Mouse (Mus musculus) 416B (cell line): ENCODE results near the gene Dgkz.

Experiments
- DNase-seq: peaks from one replicate; pipeline ENCODE4 v3.0.0; 2011; ENCODE audit warnings: low read depth

The Dgkz gene

GRCm38 (mm10) chr2:91959544-91960410 is 15.9 kb downstream of the Dgkz start:
- no peak for DNase-seq

DNA sequence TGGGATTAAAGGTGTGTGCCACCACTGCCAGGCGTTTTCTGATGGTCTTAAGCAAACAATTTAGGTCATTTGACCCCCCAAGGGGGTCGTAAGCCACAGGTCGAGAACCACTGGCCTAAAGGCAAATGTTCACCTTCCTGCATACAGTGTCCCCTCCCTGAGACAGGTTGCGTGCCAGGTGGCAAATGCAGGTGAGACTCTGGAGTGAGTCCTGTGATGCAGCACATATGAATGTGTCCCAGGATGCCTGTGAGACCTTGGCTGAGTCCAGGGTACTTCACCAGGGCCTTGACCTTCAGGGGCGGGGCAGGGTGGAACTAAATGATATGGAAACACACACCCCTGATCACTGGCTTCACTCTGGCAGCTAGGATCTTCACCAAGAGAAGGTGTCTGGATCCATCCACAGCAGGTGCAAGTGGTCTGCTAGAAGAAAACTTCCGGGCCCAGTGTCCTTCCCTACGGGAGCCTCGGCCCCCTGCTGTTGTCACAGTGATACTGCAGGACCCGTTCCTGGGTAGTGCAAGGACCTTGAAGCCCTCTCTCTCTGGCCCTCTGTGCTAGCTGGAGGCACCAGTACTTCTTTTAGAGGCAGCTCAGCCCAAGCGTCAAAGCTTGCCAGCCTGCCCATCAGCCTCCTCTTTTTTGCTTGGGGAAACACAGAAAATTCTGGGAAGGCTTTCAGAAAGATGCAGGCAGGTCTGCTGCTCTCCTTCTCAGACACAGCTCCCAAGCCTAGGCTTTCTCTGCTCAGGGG is 16.8 kb downstream of the Dgkz start:
- peak; percentile 51 for DNase-seq

GRCm38 (mm10) chr2:91958049-91958448 is 17.6 kb downstream of the Dgkz start:
- no peak for DNase-seq

DNA sequence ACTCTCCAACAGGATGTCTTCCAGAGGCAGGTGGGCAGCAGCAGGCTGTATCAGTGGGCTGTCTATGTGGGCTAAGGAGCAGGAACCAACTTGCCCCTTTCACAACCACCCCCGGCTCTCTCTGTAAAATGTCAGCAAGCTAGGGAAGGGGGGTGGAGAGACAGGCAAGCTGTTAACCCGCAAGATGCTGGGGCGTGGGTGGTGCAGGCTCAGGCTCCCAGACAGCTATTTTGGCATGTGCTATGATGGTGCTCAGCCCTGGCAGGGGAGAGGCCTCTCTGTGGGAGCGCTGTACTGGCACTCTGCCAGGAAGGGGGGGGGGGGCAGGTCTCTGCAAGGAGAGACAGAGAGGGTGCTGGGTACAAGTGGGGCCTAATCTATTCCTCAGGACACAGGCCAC is 18.6 kb downstream of the Dgkz start:
- DNase-seq = peak; percentile 49

DNA sequence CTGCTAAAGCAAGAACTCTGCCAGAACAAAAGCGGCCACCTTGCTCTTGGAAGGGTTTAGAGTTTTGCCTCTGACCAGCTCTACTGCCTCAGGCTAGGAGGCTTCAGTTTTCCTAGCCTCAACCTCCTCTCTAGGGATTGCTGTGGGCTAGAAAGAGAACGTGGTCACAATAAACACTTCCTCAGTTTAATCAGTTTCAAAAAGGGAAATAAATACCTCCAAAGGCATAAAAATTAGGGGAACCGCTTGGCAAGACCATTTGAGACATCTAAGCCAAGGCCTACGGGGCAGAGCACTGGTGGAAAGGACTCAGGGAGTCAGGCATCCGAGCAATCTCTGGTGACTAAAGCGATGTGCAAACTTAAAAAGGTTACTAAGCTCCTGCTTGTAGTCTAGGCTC is 19.8 kb downstream of the Dgkz start:
- no peak for DNase-seq

DNA sequence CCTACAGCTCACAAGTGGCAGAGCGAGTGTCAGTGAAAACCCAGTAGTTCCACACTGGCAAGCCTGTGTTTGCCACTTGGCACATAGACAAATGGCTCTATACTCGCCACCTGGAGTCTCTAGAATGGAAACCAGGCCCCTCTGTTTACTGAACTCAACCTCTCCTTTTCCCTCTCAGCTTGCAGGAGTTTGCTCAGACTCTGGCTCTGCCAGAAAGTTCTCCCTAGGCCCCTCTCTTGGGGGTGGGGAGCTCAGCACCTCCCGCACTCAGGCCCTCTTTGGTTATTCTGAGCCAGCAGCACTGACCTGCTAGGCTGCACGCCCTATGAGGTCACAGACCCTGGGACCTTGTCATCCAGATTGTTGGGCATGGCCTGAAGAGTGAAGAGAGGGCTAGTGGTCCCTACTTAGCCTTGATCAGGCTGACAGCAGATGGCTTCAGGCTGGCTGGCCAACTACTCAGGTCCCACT is 20.5 kb downstream of the Dgkz start:
- no peak for DNase-seq

GRCm38 (mm10) chr2:91953825-91954224 is 21.8 kb downstream of the Dgkz start:
- no peak for DNase-seq

- peak; percentile 92 for DNase-seq
Measured at GRCm38 (mm10) chr2:91950275-91951085, 25.2 kb downstream of the Dgkz start.

- peak; percentile 70 for DNase-seq
Measured at GRCm38 (mm10) chr2:91949411-91950274, 26.0 kb downstream of the Dgkz start.

- DNase-seq = peak; percentile 92
Measured at GRCm38 (mm10) chr2:91948792-91949241, 26.8 kb downstream of the Dgkz start.

DNA sequence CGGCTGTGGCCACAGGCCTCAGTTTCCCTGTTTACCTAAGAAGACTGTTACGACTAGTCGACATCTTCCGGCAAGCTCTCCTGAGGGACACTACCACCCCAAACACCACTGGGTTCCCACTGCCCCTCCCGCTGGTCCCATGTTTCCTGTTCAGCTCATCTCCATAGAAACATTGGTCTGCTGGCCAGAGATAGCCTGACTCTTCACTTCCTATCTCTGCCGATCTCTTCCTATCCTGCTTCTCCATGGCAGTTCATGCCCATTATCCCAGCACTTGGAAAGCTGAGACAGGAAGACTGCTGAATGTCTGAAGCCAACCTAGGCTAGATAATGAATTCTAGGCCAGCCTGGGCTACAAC is 27.5 kb downstream of the Dgkz start:
- peak; percentile 83 for DNase-seq

GRCm38 (mm10) chr2:91947397-91948150 is 28.1 kb downstream of the Dgkz start:
- peak; percentile 94 for DNase-seq

DNA sequence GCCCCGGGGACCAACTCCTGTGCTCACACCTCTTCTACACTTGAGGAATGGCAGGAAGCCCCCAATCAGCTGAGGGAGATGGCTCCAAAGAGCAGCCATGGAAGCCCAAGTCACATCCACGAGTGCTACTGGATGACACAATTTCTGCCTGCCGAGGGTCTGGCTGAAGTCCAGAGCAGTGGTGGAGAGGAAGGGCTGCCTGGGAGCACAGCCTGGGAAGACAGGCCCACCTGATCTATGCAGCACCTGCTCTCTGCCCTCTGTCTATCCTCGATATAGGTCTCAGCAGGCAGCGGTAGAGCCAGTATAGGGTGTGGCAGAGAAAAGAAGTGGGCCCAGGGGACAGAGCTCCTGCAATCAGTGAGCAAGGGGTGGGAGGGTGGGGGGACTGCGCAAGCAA is 28.8 kb downstream of the Dgkz start:
- no peak for DNase-seq

DNA sequence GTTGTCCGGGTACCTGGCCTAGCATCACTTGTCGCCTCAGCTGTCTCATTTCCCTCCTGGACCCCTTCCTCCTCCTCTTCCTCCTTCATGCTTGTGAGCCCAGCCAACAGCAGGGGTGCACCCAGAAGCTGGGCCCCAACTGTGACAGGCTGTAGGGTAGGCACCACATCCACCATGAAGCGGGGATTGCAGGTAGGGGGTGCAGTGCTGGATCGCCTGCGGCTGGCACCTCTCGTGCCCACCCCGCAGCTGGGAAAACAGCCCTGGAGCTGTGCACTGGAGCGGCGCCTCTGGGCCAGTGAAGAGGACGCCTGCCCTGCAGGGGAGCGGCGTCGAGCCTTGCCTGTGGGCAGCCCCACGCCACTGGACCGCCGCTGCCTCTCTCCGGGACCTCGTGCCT is 30.2 kb downstream of the Dgkz start, which contains the start of gene Gm9821:
Gene Gm9821 (plus strand): TSS at position 221 of the 400 bp plus-strand sequence.
- no peak for DNase-seq

- DNase-seq = peak; percentile 80
Measured at GRCm38 (mm10) chr2:91944170-91944950, 31.3 kb downstream of the Dgkz start.

DNA sequence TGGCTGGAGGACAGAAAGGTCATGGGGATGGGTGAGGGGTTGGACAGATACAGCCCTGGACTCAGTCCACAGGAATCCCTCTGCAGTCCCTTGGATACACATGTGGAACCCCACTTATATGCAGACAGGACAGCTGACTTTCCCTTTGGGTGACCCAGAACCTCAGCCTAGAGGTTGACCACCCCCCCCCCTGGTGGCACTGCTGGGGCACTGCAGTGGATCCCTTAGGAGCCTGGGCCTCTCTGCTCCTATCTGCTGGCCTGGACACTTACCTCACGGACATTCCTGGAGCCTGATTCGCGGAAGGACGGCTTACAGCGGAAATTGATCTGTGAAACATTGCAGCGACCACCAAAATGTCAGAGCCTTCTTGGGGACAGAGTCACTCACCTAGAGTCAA is 33.3 kb downstream of the Dgkz start:
- peak; percentile 46 for DNase-seq

DNA sequence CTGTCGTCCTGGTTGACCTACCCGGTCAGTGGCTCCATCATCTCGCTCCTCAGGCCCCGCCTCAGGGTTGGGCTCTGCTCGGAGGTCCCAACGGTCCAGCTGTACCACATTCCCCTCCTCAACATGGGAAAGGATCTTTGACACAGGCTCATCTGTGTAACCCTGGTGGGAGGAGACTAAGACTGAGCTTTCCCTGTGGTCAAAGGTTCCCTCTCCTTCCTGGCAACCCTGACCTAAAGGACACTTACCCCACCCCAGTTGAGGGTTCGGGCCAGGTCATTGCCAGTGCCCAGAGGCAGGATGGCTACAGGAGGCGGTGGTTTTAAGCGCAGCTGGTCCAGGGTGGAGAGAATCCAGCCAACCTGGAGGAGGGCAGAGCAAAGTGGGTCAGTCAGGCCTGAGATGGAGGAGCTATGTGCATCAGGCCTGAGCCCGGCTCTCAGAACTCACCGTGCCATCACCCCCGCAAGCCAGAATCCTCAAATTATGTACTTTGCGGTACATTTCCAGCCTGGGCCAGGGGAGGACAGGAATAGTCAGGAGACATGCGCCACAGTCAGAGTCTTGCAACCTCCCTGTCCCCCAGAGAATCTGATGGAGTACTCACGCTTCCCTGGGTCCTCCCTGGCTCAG is 36.2 kb downstream of the Dgkz start:
- no peak for DNase-seq

- DNase-seq = no peak
Measured at GRCm38 (mm10) chr2:91936154-91936553, 39.5 kb downstream of the Dgkz start.
